Mouse (Mus musculus) brain, embryonic 14.5 days (tissue): ENCODE measurements around the gene Terb1.

ENCODE experiments used
- CTCF ChIP-seq: fragments of 200-500 bp; IDR thresholded peaks from 2 replicates; pipeline ENCODE4 v1.5.1; 2012; ENCODE audit warnings: inconsistent platforms, mild to moderate bottlenecking, moderate library complexity, borderline replicate concordance; ENCODE audit not compliant: insufficient read depth, insufficient read length; ENCODE audit errors: extremely low read depth
- POLR2A ChIP-seq: fragments of 200-500 bp; IDR thresholded peaks from 2 replicates; pipeline ENCODE4 v1.6.1; 2012; ENCODE audit warnings: mild to moderate bottlenecking, inconsistent platforms, borderline replicate concordance; ENCODE audit not compliant: poor library complexity, insufficient read depth, insufficient read length, severe bottlenecking; ENCODE audit errors: extremely low read depth

DNA sequence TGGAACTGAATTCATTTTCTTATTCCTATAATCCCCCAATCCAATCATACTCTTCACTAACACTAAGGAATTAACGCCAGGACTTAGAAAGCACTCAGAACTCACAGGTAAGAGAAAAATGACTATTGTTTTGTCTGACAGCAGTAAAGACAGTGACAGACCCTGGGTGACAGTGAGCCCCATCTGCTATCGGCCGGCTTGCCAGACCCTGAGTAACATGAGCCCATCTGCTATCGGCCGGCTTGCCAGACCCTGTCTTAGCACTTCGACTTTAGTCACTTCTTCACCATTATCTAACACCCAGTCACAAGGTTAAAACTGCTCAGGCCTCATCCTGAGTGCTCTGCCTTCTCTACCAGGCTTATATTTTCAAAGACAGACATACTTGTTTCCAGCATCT lies 20.0 kb upstream of the Terb1 start:
- no peak for TF ChIP-seq CTCF
- no peak for TF ChIP-seq POLR2A
